Mouse (Mus musculus) liver, adult 2 months (tissue): Measurements from ENCODE around the gene Fbxw10. TPM values are rescaled to one million over a fixed set of nuclear protein-coding genes. Genes with fewer than 3 reads are reported as not detected.

Experiments used
- DNase-seq: peaks from one replicate; pipeline ENCODE4 v3.0.0-alpha.2; 2011; ENCODE audit warnings: low read depth, low spot score; ENCODE audit errors: extremely low read depth
- H3K27ac ChIP-seq: fragments of 200-500 bp; replicated peaks from 2 replicates; pipeline ENCODE4 v1.5.1; 2012; ENCODE audit warnings: low read depth, mild to moderate bottlenecking, control low read depth, inconsistent platforms, low read length; ENCODE audit not compliant: insufficient read depth
- H3K27me3 ChIP-seq: fragments of 200-500 bp; 2 replicates; pipeline ENCODE4 v1.6.1; 2012; ENCODE audit warnings: mild to moderate bottlenecking, moderate library complexity, low read length, inconsistent platforms; ENCODE audit not compliant: control insufficient read depth, insufficient read depth
- H3K36me3 ChIP-seq: fragments of 200-500 bp; 2 replicates; pipeline ENCODE4 v1.6.1; 2012; ENCODE audit warnings: low read length, inconsistent platforms; ENCODE audit not compliant: control insufficient read depth, insufficient read depth
- H3K4me1 ChIP-seq: fragments of 200-500 bp; 2 replicates; pipeline ENCODE4 v1.6.1; 2011; ENCODE audit warnings: low read length; ENCODE audit not compliant: control insufficient read depth, insufficient read depth
- H3K4me3 ChIP-seq: fragments of 200-500 bp; 2 replicates; pipeline ENCODE4 v1.5.1; 2011; ENCODE audit warnings: low read depth, mild to moderate bottlenecking, control low read depth, low read length, moderate library complexity; ENCODE audit not compliant: insufficient read depth
- H3K79me2 ChIP-seq: fragments of 200-500 bp; 2 replicates; pipeline ENCODE4 v1.6.1; 2012; ENCODE audit warnings: inconsistent platforms, mild to moderate bottlenecking, low read length, moderate library complexity; ENCODE audit not compliant: control insufficient read depth, insufficient read depth
- H3K9ac ChIP-seq: fragments of 200-500 bp; 2 replicates; pipeline ENCODE4 v1.6.1; 2012; ENCODE audit warnings: low read depth, mild to moderate bottlenecking, control low read depth, inconsistent platforms, low read length
- CTCF ChIP-seq: fragments of 200-500 bp; IDR thresholded peaks from 2 replicates; pipeline ENCODE4 v1.5.1; 2011; ENCODE audit warnings: low read depth, low read length, control low read depth
- POLR2A ChIP-seq: fragments of 200-500 bp; IDR thresholded peaks from 2 replicates; pipeline ENCODE4 v1.6.1; 2011; ENCODE audit warnings: low read length, control low read depth; ENCODE audit not compliant: insufficient read depth; ENCODE audit errors: extremely low read depth
- WGBS: fragments of 180-500 bp; shearing (Covaris S2); methylation state at CpG from one replicate; pipeline ENCODE4 v1.1.7; 2018; 5-methylcytosine and 5-hydroxymethylcytosine counted together
- polyA plus RNA-seq: library from polyadenylated mRNA; depleted of rRNA; stranded (reverse); fragments of >200 nt; gene quantifications from 2 replicates; pipeline ENCODE4 v1.2.3, GENCODE M21; 2012
- total RNA-seq: library from RNA; depleted of rRNA; stranded (reverse); fragments of >200 nt; gene quantifications from 2 replicates; pipeline ENCODE4 v1.2.3, GENCODE M21; 2014

Gene Fbxw10
- total and polyA plus RNA-seq, 2 experiments: not detected

- Histone ChIP-seq H3K79me2 (no peaks in the 10 kb centered on the region), H3K9ac (no peak overlapping the region), H3K27me3 (no peaks in the 10 kb centered on the region), H3K4me1 (no peaks in the 10 kb centered on the region), H3K4me3 (no peak overlapping the region), H3K36me3 (no peaks in the 10 kb centered on the region), H3K27ac (no peak overlapping the region)
- DNase-seq: no peak
- WGBS: 81% methylated on average over 5 of the region's 5 CpGs
- no peak for TF ChIP-seq CTCF
- TF ChIP-seq POLR2A: no peak
These were observed 22.3 kb downstream of the Fbxw10 start for GRCm38 (mm10) chr11:62869201-62869600.

DNA sequence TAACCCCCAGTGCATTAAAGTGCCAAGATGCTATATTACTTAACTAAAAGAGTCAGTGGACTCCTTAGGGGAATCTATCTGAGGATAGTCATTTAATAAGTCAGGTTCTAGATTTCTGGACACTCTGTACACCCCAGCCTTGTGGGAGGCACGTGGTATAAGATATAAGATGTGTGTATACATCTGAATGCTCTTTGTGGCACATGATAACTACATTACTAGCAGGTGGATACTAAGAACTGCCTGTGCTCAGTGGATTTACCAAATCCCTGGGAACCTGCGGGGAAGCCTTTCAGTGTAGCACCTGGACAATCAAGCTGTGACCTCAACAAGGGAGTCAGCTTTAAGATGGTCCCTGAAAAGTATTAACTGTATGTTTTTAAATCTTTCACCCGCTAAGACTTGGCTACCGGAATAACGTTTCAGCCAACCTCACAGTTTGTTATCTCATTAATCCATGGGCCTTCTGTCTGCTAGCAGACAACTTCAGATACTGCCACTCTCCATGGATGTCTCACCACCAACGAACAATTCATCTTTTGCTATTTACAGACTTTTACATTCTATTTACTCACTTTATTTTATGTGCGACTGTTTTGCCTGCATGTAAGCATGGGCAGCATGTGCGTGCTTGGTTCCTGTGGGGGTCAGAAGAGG is 23.0 kb downstream of the Fbxw10 start:
- no peak overlapping the region for H3K27ac ChIP-seq
- no peak overlapping the region for H3K4me3 ChIP-seq
- H3K9ac ChIP-seq: no peak overlapping the region
- 84% methylated on average over 8 of the region's 8 CpGs for WGBS
- no peaks in the 10 kb centered on the region for H3K79me2 ChIP-seq
- H3K4me1 ChIP-seq: no peaks in the 10 kb centered on the region
- no peaks in the 10 kb centered on the region for H3K36me3 ChIP-seq
- no peak for DNase-seq
- no peaks in the 10 kb centered on the region for H3K27me3 ChIP-seq
- TF ChIP-seq CTCF (no peak), POLR2A (no peak)

- no peak overlapping the region for H3K27ac ChIP-seq
- no peak for DNase-seq
- 76% methylated on average over 9 of the region's 9 CpGs for WGBS
These were observed 26.6 kb downstream of the Fbxw10 start for GRCm38 (mm10) chr11:62873479-62873878.

GRCm38 (mm10) chr11:62875696-62876095 is 28.8 kb downstream of the Fbxw10 start:
- H3K9ac ChIP-seq: no peak overlapping the region
- no peaks in the 10 kb centered on the region for H3K79me2 ChIP-seq
- no peak overlapping the region for H3K27ac ChIP-seq
- WGBS: 88% methylated on average over 1 of the region's 1 CpGs
- H3K4me3 ChIP-seq: no peak overlapping the region
- DNase-seq: no peak
- H3K36me3 ChIP-seq: no peaks in the 10 kb centered on the region
- TF ChIP-seq POLR2A (no peak), CTCF (no peak)
- no peaks in the 10 kb centered on the region for H3K27me3 ChIP-seq
- no peaks in the 10 kb centered on the region for H3K4me1 ChIP-seq

More at GRCm38 (mm10) chr11:62873479-62873878, 26.6 kb downstream of the Fbxw10 start:
- no peaks in the 10 kb centered on the region for H3K4me1 ChIP-seq
- H3K9ac ChIP-seq: no peak overlapping the region
- no peak for TF ChIP-seq POLR2A
- no peak for TF ChIP-seq CTCF
- H3K27me3 ChIP-seq: no peaks in the 10 kb centered on the region
- no peaks in the 10 kb centered on the region for H3K79me2 ChIP-seq
- no peaks in the 10 kb centered on the region for H3K36me3 ChIP-seq
- H3K4me3 ChIP-seq: no peak overlapping the region

DNA sequence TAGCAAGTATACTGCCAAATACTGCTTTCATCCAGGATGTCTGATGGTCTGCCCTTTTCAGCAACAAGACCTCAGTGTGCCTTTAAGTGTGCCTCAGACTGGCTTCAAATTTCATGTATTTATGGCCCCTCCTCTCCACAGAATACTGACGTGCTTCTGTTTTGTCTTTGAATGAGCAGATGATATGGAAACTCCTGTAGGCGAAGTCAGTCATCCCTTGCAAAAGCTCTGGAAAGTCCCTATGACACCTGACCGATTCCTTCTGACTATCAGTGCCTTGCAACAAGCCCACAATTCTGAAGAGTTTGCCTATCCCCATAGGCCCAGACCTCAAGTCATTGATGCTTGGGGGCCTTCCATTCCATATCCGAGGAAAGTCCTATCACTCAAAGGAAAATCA is 29.6 kb downstream of the Fbxw10 start:
- no peaks in the 10 kb centered on the region for H3K4me1 ChIP-seq
- H3K36me3 ChIP-seq: no peaks in the 10 kb centered on the region
- DNase-seq: no peak
- 92% methylated on average over 4 of the region's 4 CpGs for whole genome bisulfite sequencing
- TF ChIP-seq CTCF (no peak), POLR2A (no peak)
- no peaks in the 10 kb centered on the region for H3K27me3 ChIP-seq
- H3K9ac ChIP-seq: no peak overlapping the region
- H3K4me3 ChIP-seq: no peak overlapping the region
- no peak overlapping the region for H3K27ac ChIP-seq
- no peaks in the 10 kb centered on the region for H3K79me2 ChIP-seq

DNA sequence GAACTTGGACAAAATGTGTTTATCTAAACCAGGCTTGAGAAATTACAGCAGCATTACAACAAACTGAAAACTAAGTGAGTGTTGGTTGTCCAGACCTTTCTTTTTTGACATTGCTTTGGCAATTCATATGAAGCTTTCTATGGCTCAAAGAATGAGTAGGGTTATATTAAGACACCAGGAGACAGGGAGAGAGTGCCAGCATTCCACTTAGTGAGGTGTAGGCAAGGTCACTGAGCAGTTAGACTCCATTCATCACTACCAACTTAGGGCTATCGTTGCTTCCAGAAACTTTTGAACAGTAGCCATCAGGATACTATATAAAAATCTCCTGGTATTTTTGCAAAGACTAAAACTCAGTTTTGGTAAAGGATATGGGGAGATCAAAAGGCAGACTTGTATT is 30.5 kb downstream of the Fbxw10 start:
- no peak for DNase-seq
- Histone ChIP-seq H3K79me2 (no peaks in the 10 kb centered on the region), H3K27me3 (no peaks in the 10 kb centered on the region), H3K9ac (no peak overlapping the region), H3K4me3 (no peak overlapping the region), H3K27ac (no peak overlapping the region), H3K36me3 (no peaks in the 10 kb centered on the region), H3K4me1 (no peaks in the 10 kb centered on the region)
- TF ChIP-seq CTCF: no peak
- TF ChIP-seq POLR2A: no peak
- WGBS: 89% methylated on average over 1 of the region's 1 CpGs
